Mouse (Mus musculus) limb, embryonic 13.5 days (tissue): ENCODE data around the gene Tmprss15. TPM values are rescaled to one million over a fixed set of nuclear protein-coding genes. Genes with fewer than 3 reads are reported as not detected.
A peak's percentile ranks its signal among the peaks of the same experiment; 100 is the strongest.

Experiments
- ATAC-seq: fragments of 200-750 bp; cut with Nextera tagmentation; 2 replicates; pipeline ENCODE4 v1.8.0; 2017; ENCODE audit warnings: low read depth, moderate number of reproducible peaks, moderate TSS enrichment; ENCODE audit not compliant: low FRiP score
- H3K27ac ChIP-seq: fragments of 300-500 bp; sonication (generic); 2 replicates; pipeline ENCODE4 v1.5.1; 2015; ENCODE audit warnings: inconsistent platforms, mild to moderate bottlenecking, moderate library complexity
- H3K27me3 ChIP-seq: fragments of 300-500 bp; sonication (generic); 2 replicates; pipeline ENCODE4 v1.6.1; 2015; ENCODE audit warnings: mild to moderate bottlenecking, inconsistent platforms
- H3K36me3 ChIP-seq: fragments of 300-500 bp; sonication (generic); 2 replicates; pipeline ENCODE4 v1.6.1; 2015; ENCODE audit warnings: inconsistent platforms, mild to moderate bottlenecking, moderate library complexity
- H3K4me1 ChIP-seq: fragments of 300-500 bp; sonication (generic); 2 replicates; pipeline ENCODE4 v1.6.1; 2015; ENCODE audit warnings: inconsistent platforms
- H3K4me2 ChIP-seq: fragments of 300-500 bp; sonication (generic); replicated peaks from 2 replicates; pipeline ENCODE4 v1.6.1; 2015; ENCODE audit warnings: inconsistent platforms, mild to moderate bottlenecking, moderate library complexity
- H3K4me3 ChIP-seq: fragments of 300-500 bp; sonication (generic); 2 replicates; pipeline ENCODE4 v1.5.1; 2015; ENCODE audit warnings: moderate library complexity, mild to moderate bottlenecking, inconsistent platforms
- H3K9ac ChIP-seq: fragments of 300-500 bp; sonication (generic); 2 replicates; pipeline ENCODE4 v1.6.1; 2015; ENCODE audit warnings: mild to moderate bottlenecking, inconsistent platforms
- H3K9me3 ChIP-seq: fragments of 300-500 bp; sonication (generic); 2 replicates; pipeline ENCODE4 v1.6.1; 2016; ENCODE audit warnings: inconsistent platforms
- WGBS: fragments of 180-500 bp; shearing (Covaris S2); methylation state at CpG from one replicate; pipeline ENCODE4 v1.1.7; 2015; 5-methylcytosine and 5-hydroxymethylcytosine counted together
- polyA plus RNA-seq: library from polyadenylated mRNA; unstranded; fragments of >200 nt; fragmentation: Nextera tagmentation; extraction: Ambion mirVana; gene quantifications from 2 replicates; pipeline ENCODE4 v1.2.1, GENCODE M21; 2015

Tmprss15 gene
- polyA plus RNA-seq = not detected in 2 replicates

- no peak for ATAC-seq
- H3K27ac ChIP-seq = no peak within 1 kb of the TSS
- H3K9ac ChIP-seq = no peak within 1 kb of the TSS
- 79% methylated on average over 4 of the region's 4 CpGs for WGBS
- no peaks in the 10 kb centered on the region for H3K27me3 ChIP-seq
- H3K4me2 ChIP-seq = no peak within 1 kb of the TSS
- H3K36me3 ChIP-seq = no peaks in the 10 kb centered on the region
- H3K4me1 ChIP-seq = no peaks in the 10 kb centered on the region
- H3K9me3 ChIP-seq = no peaks in the 10 kb centered on the region
- H3K4me3 ChIP-seq = no peak within 1 kb of the TSS
Observed at GRCm38 (mm10) chr16:79090997-79091396, at the start of gene Tmprss15. Gene Tmprss15 (minus strand): TSS chr16:79091097.

DNA sequence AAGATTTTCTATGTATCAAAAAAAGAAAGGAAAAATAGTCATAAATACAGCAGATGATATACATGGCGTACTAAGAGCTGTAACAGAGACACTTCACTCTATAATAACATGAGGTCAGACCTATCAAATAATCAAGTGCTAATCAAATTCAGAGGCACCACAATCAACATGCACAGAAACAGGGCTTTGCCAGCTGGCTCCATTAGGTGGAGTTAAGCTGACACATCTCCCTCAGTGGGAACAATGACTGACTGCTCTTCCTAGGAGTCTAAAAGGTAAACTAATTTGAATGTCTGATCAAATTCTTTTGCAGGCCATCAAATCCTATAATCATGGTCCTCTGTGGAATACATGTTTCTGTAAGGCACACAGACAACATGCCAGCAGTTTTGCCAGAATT lies 24.0 kb upstream of the Tmprss15 start:
- no peak overlapping the region for H3K4me3 ChIP-seq
- WGBS = 63% methylated on average over 1 of the region's 1 CpGs
- no peak for ATAC-seq

DNA sequence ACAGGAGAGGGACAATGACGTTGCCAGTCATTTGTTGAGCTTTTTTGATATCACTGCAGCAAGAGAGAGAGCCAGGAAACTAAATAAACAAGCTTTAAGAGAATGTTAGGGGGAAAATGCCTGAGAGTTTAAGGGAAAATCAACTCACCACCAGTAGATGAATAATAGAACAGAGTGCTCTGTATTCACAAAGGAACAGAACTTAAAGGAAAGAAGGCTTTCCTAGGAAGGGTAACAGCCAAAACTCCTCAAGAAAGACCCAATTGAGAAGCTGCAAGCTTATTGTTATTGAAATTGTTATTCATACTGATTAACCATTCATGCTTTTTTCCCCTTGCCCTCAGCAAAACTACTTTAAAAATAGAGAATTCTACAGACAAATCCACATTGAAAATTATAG lies 18.6 kb upstream of the Tmprss15 start:
- H3K4me3 ChIP-seq = no peak overlapping the region
- H3K4me1 ChIP-seq = no peaks in the 10 kb centered on the region
- H3K9ac ChIP-seq = no peak overlapping the region
- ATAC-seq = no peak
- H3K36me3 ChIP-seq = no peaks in the 10 kb centered on the region
- no peaks in the 10 kb centered on the region for H3K27me3 ChIP-seq
- no peak overlapping the region for H3K4me2 ChIP-seq
- no peaks in the 10 kb centered on the region for H3K9me3 ChIP-seq
- no peak overlapping the region for H3K27ac ChIP-seq
- 57% methylated on average over 1 of the region's 1 CpGs for WGBS

More for the DNA sequence above, 24.0 kb upstream of the Tmprss15 start:
- H3K36me3 ChIP-seq = no peaks in the 10 kb centered on the region
- no peaks in the 10 kb centered on the region for H3K9me3 ChIP-seq
- H3K27ac ChIP-seq = no peak overlapping the region
- H3K4me1 ChIP-seq = no peaks in the 10 kb centered on the region
- no peak overlapping the region for H3K9ac ChIP-seq
- H3K27me3 ChIP-seq = no peaks in the 10 kb centered on the region
- no peak overlapping the region for H3K4me2 ChIP-seq

DNA sequence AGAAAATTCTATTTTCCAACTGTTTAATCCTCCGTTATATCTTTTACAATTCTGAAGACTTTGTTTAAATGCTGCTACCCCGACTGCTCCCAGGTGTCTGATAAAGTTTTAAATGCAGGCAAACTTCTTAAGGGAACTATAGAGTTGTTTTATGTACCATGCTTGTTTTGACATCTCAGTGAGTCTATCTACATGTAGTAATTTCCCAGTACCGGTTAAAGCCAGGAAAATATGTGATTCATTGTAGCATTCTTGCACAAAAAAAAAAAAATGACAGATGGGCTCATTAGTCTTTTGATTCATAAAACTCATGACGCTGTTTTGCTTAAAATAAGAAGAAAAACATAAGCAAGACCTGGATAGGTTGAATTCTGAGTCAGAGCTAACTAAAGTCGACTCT lies 18.1 kb upstream of the Tmprss15 start:
- Histone ChIP-seq H3K36me3 (no peaks in the 10 kb centered on the region), H3K9me3 (no peaks in the 10 kb centered on the region), H3K4me3 (no peak overlapping the region), H3K27me3 (no peaks in the 10 kb centered on the region), H3K9ac (no peak overlapping the region), H3K4me1 (no peaks in the 10 kb centered on the region), H3K4me2 (no peak overlapping the region), H3K27ac (no peak overlapping the region)
- ATAC-seq = no peak
- WGBS = 62% methylated on average over 5 of the region's 5 CpGs

GRCm38 (mm10) chr16:79100325-79100724 lies 9.4 kb upstream of the Tmprss15 start:
- 76% methylated on average over 2 of the region's 2 CpGs for WGBS
- no peak for ATAC-seq
- no peaks in the 10 kb centered on the region for H3K36me3 ChIP-seq
- H3K4me3 ChIP-seq = no peak overlapping the region
- H3K4me2 ChIP-seq = no peak overlapping the region
- no peak overlapping the region for H3K27ac ChIP-seq
- no peak overlapping the region for H3K9ac ChIP-seq
- H3K27me3 ChIP-seq = no peaks in the 10 kb centered on the region
- no peaks in the 10 kb centered on the region for H3K9me3 ChIP-seq
- no peaks in the 10 kb centered on the region for H3K4me1 ChIP-seq

- no peak overlapping the region for H3K9ac ChIP-seq
- WGBS = 88% methylated on average over 2 of the region's 2 CpGs
- H3K27ac ChIP-seq = no peak overlapping the region
- H3K36me3 ChIP-seq = no peaks in the 10 kb centered on the region
- no peak overlapping the region for H3K4me2 ChIP-seq
- no peak for ATAC-seq
- H3K9me3 ChIP-seq = no peaks in the 10 kb centered on the region
- no peaks in the 10 kb centered on the region for H3K27me3 ChIP-seq
- no peak overlapping the region for H3K4me3 ChIP-seq
- no peaks in the 10 kb centered on the region for H3K4me1 ChIP-seq
Observed at GRCm38 (mm10) chr16:79098321-79098720, 7.4 kb upstream of the Tmprss15 start.

DNA sequence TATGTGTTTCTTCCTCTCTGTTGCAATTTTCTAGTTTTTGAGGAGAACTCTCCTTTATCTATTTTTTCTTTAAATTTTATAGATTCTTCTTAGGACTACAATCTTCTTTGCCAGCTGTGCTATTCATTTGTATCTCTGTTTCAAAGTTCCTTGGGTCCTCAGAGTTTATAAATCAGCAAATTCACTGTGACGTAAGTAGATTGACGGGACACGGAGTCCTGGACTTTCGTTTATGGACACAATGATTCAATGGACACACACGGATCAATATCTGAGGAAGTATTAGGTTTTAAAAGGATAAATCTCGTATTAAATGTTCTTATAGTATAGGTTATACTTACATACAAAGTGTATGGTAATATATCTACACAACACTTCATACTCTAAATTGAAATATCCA lies 4.3 kb downstream of the Tmprss15 start:
- no peak overlapping the region for H3K27ac ChIP-seq
- ATAC-seq = no peak

DNA sequence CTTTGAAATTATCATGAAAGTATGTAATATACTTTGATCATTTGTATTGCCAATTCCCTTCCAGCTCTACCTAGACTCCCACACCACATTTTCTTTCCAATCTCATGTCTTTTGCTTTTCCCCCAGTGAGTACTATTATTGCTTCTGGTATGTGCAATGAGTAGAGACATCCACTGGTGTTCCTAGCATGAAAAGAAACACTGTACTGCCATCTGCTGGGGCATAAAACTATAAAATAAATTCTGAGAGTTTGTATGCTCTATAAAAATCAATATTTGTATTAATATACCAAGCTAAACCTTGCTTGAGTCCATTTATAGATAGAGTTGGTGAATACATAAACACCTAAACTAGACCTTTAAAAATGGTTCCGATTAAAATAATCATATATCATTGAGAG lies 27.0 kb downstream of the Tmprss15 start:
- Histone ChIP-seq H3K9me3 (no peaks in the 10 kb centered on the region), H3K4me3 (no peak overlapping the region), H3K4me2 (no peak overlapping the region), H3K27ac (no peak overlapping the region), H3K27me3 (no peaks in the 10 kb centered on the region), H3K4me1 (no peaks in the 10 kb centered on the region), H3K9ac (no peak overlapping the region), H3K36me3 (no peaks in the 10 kb centered on the region)
- ATAC-seq = no peak
- WGBS = 82% methylated on average over 1 of the region's 1 CpGs

More for the DNA sequence above, 4.3 kb downstream of the Tmprss15 start:
- WGBS = 85% methylated on average over 6 of the region's 6 CpGs
- Histone ChIP-seq H3K4me1 (no peaks in the 10 kb centered on the region), H3K9me3 (no peaks in the 10 kb centered on the region), H3K4me2 (no peak overlapping the region), H3K36me3 (no peaks in the 10 kb centered on the region), H3K27me3 (no peaks in the 10 kb centered on the region), H3K4me3 (no peak overlapping the region), H3K9ac (no peak overlapping the region)

DNA sequence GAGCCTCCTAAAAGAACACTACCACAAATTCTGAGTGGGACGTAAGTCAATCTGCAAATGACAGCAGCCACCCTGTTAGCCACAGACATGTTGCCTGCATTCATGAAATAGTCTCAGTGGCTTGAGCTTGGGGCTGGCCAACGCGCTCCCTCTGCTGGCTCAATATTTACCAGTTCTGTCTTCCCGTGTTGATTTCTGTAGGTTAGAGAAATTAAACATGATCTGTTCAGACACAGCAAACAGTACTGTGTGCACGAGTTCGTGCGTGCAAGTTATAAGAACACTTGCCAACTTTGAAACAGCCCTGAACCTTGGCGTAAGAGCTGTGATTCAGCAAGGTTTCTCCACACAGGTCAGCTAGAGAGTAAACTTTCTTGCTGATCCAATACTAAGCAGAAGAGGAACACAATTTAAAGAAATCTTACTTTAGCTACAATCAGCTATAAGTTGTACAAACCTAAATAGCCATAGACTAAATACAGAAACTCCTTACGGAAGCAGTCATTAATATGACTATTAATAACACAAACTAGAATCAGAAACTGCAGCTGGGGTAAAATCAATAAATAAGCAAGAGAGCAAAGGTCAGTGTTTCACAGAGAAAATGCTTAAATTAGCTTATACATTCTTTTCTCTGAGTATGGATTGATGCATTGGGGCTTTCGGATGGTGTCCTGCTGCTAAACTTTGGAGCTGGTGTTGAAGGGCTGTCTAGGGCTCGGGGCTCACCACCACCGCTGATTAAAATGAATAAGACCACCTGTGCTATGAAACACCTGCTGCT lies 31.9 kb downstream of the Tmprss15 start:
- WGBS = 60% methylated on average over 12 of the region's 12 CpGs
- no peak overlapping the region for H3K9ac ChIP-seq
- no peak overlapping the region for H3K4me2 ChIP-seq

DNA sequence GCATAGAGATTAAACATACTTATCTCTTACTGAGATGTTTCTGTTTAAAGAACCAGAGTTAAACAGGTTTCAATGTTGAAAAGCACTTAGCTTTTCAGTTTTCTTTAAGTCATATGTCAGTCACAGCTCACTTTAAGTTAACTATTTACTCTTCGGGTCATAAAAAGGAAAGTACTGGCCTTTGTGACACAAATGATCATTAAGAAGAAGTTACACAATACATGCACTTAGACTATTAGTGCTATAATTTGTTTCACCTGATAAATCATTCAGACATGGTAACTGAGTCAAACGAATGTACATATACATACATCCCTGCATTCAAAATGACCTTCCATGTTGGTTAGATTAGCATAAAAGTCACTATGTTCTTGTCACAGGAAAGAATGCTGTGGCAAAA lies 58.3 kb downstream of the Tmprss15 start:
- H3K9me3 ChIP-seq = no peaks in the 10 kb centered on the region
- H3K4me3 ChIP-seq = no peak overlapping the region
- no peak overlapping the region for H3K4me2 ChIP-seq
- no peaks in the 10 kb centered on the region for H3K4me1 ChIP-seq
- 52% methylated on average over 2 of the region's 2 CpGs for WGBS
- no peaks in the 10 kb centered on the region for H3K36me3 ChIP-seq
- no peak for ATAC-seq
- no peaks in the 10 kb centered on the region for H3K27me3 ChIP-seq
- no peak overlapping the region for H3K9ac ChIP-seq
- no peak overlapping the region for H3K27ac ChIP-seq

More for the DNA sequence above, 31.9 kb downstream of the Tmprss15 start:
- ATAC-seq = peak; percentile 67; the same call in 1 of the 2 replicates
- Histone ChIP-seq H3K36me3 (no peaks in the 10 kb centered on the region), H3K4me3 (no peak overlapping the region), H3K27me3 (no peaks in the 10 kb centered on the region), H3K27ac (no peak overlapping the region), H3K4me1 (no peaks in the 10 kb centered on the region), H3K9me3 (no peaks in the 10 kb centered on the region)

GRCm38 (mm10) chr16:79002812-79003211 lies 88.1 kb downstream of the Tmprss15 start:
- Histone ChIP-seq H3K4me3 (no peak overlapping the region), H3K9ac (no peak overlapping the region), H3K9me3 (no peaks in the 10 kb centered on the region), H3K4me2 (no peak overlapping the region), H3K4me1 (no peaks in the 10 kb centered on the region), H3K27me3 (no peaks in the 10 kb centered on the region), H3K36me3 (no peaks in the 10 kb centered on the region), H3K27ac (no peak overlapping the region)
- no peak for ATAC-seq
- WGBS = 75% methylated on average over 2 of the region's 2 CpGs

DNA sequence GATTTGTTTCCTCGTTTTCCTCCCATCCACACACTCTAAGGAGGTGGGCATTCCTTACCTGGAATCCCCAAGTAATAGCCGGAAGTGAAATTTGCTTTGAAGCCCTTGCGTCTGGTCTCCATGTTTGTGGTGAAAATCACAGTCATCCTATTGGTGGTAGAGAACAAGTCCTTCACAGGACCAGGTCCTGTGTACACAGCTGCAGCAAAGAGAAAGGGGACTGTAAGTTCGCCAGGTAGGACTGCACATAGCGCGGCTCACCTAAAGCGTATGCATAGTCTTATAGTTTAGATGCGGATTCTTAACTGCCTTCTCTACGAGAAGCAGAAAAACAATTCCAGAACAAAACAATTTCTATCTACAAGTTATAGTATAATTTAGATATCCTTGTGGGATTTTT lies 89.2 kb downstream of the Tmprss15 start:
- no peak overlapping the region for H3K4me3 ChIP-seq
- WGBS = 83% methylated on average over 9 of the region's 9 CpGs
- H3K4me1 ChIP-seq = no peaks in the 10 kb centered on the region
- no peak overlapping the region for H3K27ac ChIP-seq
- H3K27me3 ChIP-seq = no peaks in the 10 kb centered on the region
- no peaks in the 10 kb centered on the region for H3K9me3 ChIP-seq
- H3K9ac ChIP-seq = no peak overlapping the region
- ATAC-seq = no peak
- H3K36me3 ChIP-seq = no peaks in the 10 kb centered on the region
- no peak overlapping the region for H3K4me2 ChIP-seq

- 75% methylated on average over 8 of the region's 8 CpGs for WGBS
- H3K9ac ChIP-seq = no peak overlapping the region
- no peaks in the 10 kb centered on the region for H3K9me3 ChIP-seq
- no peak for ATAC-seq
- no peak overlapping the region for H3K4me3 ChIP-seq
- no peaks in the 10 kb centered on the region for H3K4me1 ChIP-seq
- no peaks in the 10 kb centered on the region for H3K27me3 ChIP-seq
- H3K27ac ChIP-seq = no peak overlapping the region
- no peak overlapping the region for H3K4me2 ChIP-seq
- no peaks in the 10 kb centered on the region for H3K36me3 ChIP-seq
Observed at GRCm38 (mm10) chr16:78976384-78976783, 114.5 kb downstream of the Tmprss15 start.
